Mouse (Mus musculus) heart, adult 2 months (tissue): ENCODE data around the gene Kank1. TPM values are rescaled to one million over a fixed set of nuclear protein-coding genes. Genes with fewer than 3 reads are reported as not detected.

ENCODE experiments used
- DNase-seq, 2 experiments: peaks; one replicate each; pipeline ENCODE4 v3.0.0; 2021
- H3K27ac ChIP-seq: fragments of 200-600 bp; 2 replicates; pipeline ENCODE4 v1.8.1; 2022
- H3K27me3 ChIP-seq: fragments of 200-500 bp; 2 replicates; pipeline ENCODE4 v1.6.1; 2012; ENCODE audit warnings: mild to moderate bottlenecking, low read length, inconsistent platforms, mixed read lengths; ENCODE audit not compliant: control insufficient read depth, insufficient read depth
- H3K36me3 ChIP-seq: fragments of 200-500 bp; 2 replicates; pipeline ENCODE4 v1.6.1; 2012; ENCODE audit warnings: low read length, inconsistent platforms; ENCODE audit not compliant: control insufficient read depth, insufficient read depth
- H3K4me1 ChIP-seq: fragments of 200-500 bp; 2 replicates; pipeline ENCODE4 v1.6.1; 2011; ENCODE audit warnings: low read length; ENCODE audit not compliant: control insufficient read depth, insufficient read depth
- H3K4me3 ChIP-seq: fragments of 200-600 bp; 2 replicates; pipeline ENCODE4 v1.8.1; 2022
- H3K79me2 ChIP-seq: fragments of 200-500 bp; replicated peaks from 2 replicates; pipeline ENCODE4 v1.6.1; 2012; ENCODE audit warnings: mild to moderate bottlenecking, inconsistent platforms, low read length, moderate library complexity, mixed read lengths; ENCODE audit not compliant: control insufficient read depth, insufficient read depth
- H3K9ac ChIP-seq: fragments of 200-500 bp; 2 replicates; pipeline ENCODE4 v1.6.1; 2012; ENCODE audit warnings: low read depth, mild to moderate bottlenecking, control low read depth, inconsistent platforms, low read length, mixed read lengths
- CTCF ChIP-seq: fragments of 200-600 bp; IDR thresholded peaks from 2 replicates; pipeline ENCODE4 v1.8.1; 2022; ENCODE audit warnings: antibody characterized with exemption, mild to moderate bottlenecking, moderate library complexity
- EP300 ChIP-seq: fragments of 200-500 bp; IDR thresholded peaks from 2 replicates; pipeline ENCODE4 v1.6.1; 2011; ENCODE audit warnings: low read depth, low read length, control low read depth; ENCODE audit not compliant: insufficient read depth
- POLR2A ChIP-seq: fragments of 200-500 bp; IDR thresholded peaks from 2 replicates; pipeline ENCODE4 v1.6.1; 2011; ENCODE audit warnings: mild to moderate bottlenecking, low read depth, low read length, control low read depth; ENCODE audit not compliant: insufficient read depth
- WGBS: fragments of 180-500 bp; shearing (Covaris S2); methylation state at CpG from one replicate; pipeline ENCODE4 v1.1.7; 2018; 5-methylcytosine and 5-hydroxymethylcytosine counted together
- intact Hi-C: fragments of 180-260 bp; cut with DNase I; formaldehyde crosslinking; loops from one replicate; pipeline ENCODE4 v1.15.1; 2025
- polyA plus RNA-seq: library from polyadenylated mRNA; depleted of rRNA; stranded (reverse); fragments of >200 nt; gene quantifications from 2 replicates; pipeline ENCODE4 v1.2.3, GENCODE M21; 2012
- total RNA-seq, 2 experiments: library from RNA; stranded (reverse); gene quantifications; 2 replicates each; pipeline ENCODE4 v1.2.3; 2021

Gene Kank1
- total and polyA plus RNA-seq, 3 experiments, result 37.2 to 43.9 (median 37.3) TPM

DNA sequence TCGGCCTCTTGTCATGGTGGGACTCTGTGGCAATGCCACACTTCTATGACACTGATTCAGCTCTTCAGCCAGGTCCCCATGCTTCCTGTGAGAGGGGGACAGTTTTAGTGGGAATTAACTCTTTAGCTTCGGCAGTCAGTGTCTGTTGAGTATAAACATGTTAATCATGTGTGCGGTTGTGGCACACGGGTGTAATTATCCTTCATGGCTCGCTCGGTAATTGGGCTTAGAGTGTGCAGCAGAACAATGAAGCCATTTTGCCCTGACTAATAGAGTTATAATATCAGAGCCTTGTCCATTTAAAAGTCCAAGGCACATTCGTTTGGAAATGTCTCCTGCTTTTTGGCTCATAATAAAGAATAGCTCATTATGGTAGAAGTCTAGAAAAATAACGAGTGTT is 164.7 kb downstream of the Kank1 start:
- DNase-seq, result no peak
- 89% methylated on average over 8 of the region's 8 CpGs for WGBS
- peaks cover 12% of the 10 kb centered on the region for H3K4me1 ChIP-seq
- H3K36me3 ChIP-seq, result no peaks in the 10 kb centered on the region
- no peaks in the 10 kb centered on the region for H3K79me2 ChIP-seq
- H3K27ac ChIP-seq, result no peak overlapping the region
- H3K4me3 ChIP-seq, result no peak overlapping the region
- no peak overlapping the region for H3K9ac ChIP-seq
- intact Hi-C loops, result loop anchor here (5.0 kb wide), 1 partner anchor 59 kb away; no protein-coding TSS in a partner anchor
- TF ChIP-seq CTCF, result no peak
- TF ChIP-seq POLR2A, result no peak
- TF ChIP-seq EP300, result no peak
- H3K27me3 ChIP-seq, result no peaks in the 10 kb centered on the region

DNA sequence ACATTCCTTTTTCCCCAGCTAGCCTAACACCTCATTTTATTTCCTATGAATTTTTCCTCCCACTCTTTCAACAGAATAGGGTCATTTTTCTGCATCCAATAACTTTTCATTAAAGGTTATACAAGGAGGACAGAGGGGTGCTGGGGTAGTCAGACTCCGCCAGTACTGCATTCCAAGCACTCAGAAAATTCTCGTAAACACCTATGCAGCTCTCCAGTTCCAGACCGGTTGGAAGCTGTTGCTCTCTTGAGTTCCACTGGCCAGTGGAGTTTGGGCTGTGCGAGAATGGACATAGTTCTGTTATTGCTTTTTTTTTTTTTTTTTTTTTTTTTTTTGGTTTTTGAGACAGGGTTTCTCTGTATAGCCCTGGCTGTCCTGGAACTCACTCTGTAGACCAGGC is 167.4 kb downstream of the Kank1 start:
- DNase-seq, result no peak
- Histone ChIP-seq H3K27me3 (no peaks in the 10 kb centered on the region), H3K79me2 (no peaks in the 10 kb centered on the region), H3K36me3 (no peaks in the 10 kb centered on the region), H3K4me1 (peaks cover 13% of the 10 kb centered on the region), H3K27ac (no peak overlapping the region), H3K4me3 (no peak overlapping the region), H3K9ac (no peak overlapping the region)
- 76% methylated on average over 4 of the region's 4 CpGs for WGBS
- intact Hi-C loops, result loop anchor here (5.0 kb wide), 1 partner anchor 62 kb away; no protein-coding TSS in a partner anchor
- TF ChIP-seq POLR2A (no peak), EP300 (no peak), CTCF (no peak)

DNA sequence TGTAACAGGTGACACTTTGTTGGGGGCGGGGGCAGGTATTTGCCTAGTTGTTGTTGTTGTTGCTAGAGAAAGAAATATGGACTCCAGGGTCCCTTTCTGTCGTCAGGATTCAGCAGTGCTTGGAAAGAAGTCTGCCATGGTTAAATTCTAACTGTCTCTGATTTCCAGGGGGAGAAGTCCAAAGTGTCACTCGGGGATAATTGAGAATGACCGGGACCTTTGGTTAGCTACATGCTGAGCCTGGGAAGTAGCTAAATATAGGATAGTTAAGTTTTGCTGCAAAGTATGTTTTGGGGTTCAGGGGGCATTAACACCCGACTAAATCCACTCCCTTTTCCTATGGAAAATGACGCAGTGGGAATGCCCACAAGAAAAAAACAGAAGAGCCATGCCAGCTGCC is 169.2 kb downstream of the Kank1 start:
- intact Hi-C loops, result no loop called here
- TF ChIP-seq POLR2A (no peak), EP300 (no peak), CTCF (no peak)
- peak overlapping the region; percentile 61 for H3K4me3 ChIP-seq
- WGBS, result 39% methylated on average over 6 of the region's 6 CpGs
- no peaks in the 10 kb centered on the region for H3K36me3 ChIP-seq
- H3K27ac ChIP-seq, result peak overlapping the region; percentile 93
- H3K79me2 ChIP-seq, result no peaks in the 10 kb centered on the region
- H3K27me3 ChIP-seq, result no peaks in the 10 kb centered on the region
- DNase-seq, result no peak
- H3K4me1 ChIP-seq, result peaks cover 4% of the 10 kb centered on the region
- peak overlapping the region; percentile 76; the same call in 1 of the 2 replicates for H3K9ac ChIP-seq

DNA sequence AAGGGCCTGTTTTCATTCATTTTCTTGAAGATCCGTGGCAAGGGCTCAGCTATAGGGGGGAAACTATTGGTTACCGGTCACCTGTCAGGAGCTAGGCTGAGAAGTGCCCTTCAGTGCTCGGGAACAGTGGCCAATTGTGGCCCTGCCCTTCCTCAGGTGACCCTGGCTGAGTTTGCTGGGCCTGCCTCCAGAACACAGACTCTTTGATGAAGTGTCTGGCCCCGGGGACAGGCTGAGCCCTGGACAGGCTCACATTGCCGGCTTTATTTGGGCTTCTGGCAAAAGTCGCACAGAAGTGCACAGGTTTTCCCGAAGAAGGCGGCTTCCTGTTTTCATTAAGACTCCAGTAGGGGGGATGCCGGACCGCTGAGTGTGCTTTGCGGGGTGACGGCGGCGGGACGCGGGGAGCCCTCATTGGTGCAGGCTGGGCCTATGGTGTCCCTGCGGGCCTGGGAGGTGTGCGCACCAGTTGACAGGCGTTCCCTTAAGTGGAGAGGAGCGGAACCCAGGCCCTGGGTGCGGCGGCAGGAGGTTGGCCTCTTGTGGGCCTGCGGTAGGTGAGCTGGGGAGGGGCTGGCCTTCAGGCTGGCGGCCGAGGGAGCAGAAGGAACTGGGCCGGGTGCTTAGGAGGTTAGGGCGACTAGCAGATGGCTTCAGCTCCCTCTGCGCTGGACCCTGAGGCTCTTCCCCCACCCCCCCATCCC is 169.9 kb downstream of the Kank1 start:
- H3K27ac ChIP-seq, result peak overlapping the region; percentile 93
- WGBS, result 1% methylated on average over 28 of the region's 28 CpGs
- peaks cover 4% of the 10 kb centered on the region for H3K4me1 ChIP-seq
- TF ChIP-seq CTCF, result peak; percentile 41
- peak; percentile 68; the same call in 1 of the 2 replicates for TF ChIP-seq POLR2A
- no peak; the same call in 1 of the 2 replicates for TF ChIP-seq EP300
- intact Hi-C loops, result no loop called here
- peak overlapping the region; percentile 76 for H3K9ac ChIP-seq
- peak; percentile 81 to 87 for DNase-seq
- H3K79me2 ChIP-seq, result no peaks in the 10 kb centered on the region
- no peaks in the 10 kb centered on the region for H3K27me3 ChIP-seq
- peaks cover 1% of the 10 kb centered on the region; the same call in 1 of the 2 replicates for H3K36me3 ChIP-seq
- peak overlapping the region; percentile 61 for H3K4me3 ChIP-seq

DNA sequence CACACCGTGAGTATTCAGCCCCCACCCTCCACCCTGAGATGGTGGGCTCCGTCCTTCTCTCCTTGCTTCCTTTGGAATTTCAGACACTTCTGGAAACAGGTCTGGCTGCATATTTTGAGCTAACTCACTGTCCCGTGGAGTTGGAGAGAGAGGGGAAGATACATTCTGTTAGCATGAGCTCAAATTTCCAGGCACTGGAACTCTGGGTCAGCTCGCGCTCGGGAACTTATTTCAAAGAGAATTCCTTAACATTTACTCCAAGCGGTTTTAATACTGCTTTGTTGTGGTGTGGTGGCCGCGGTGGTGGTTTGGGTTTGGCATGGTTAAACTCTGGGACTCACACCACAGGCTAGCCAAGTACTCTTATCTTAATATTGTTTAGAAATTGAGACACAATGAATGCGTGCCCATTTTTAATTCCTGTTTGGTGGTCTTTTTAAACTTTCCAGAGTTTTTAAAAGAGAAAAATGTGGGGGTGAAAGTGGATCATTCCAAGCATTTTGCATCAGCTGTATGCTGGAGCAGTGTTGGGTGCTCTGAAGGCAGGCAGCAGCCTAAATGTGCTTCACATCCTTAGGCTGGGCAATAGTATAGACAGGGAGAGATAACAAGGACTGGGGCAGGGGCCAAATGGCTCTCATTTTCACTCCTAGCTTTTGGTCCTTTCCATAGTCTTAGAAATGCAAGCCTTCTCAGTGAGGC is 170.6 kb downstream of the Kank1 start:
- Histone ChIP-seq H3K79me2 (no peaks in the 10 kb centered on the region), H3K4me3 (peak overlapping the region; percentile 61), H3K36me3 (peaks cover 4% of the 10 kb centered on the region; the same call in 1 of the 2 replicates), H3K9ac (peak overlapping the region; percentile 76), H3K4me1 (peaks cover 4% of the 10 kb centered on the region; the same call in 1 of the 2 replicates), H3K27ac (peak overlapping the region; percentile 93), H3K27me3 (no peaks in the 10 kb centered on the region)
- DNase-seq, result no peak
- TF ChIP-seq EP300, result no peak
- no peak for TF ChIP-seq CTCF
- TF ChIP-seq POLR2A, result no peak
- intact Hi-C loops, result no loop called here
- WGBS, result 5% methylated on average over 10 of the region's 10 CpGs

DNA sequence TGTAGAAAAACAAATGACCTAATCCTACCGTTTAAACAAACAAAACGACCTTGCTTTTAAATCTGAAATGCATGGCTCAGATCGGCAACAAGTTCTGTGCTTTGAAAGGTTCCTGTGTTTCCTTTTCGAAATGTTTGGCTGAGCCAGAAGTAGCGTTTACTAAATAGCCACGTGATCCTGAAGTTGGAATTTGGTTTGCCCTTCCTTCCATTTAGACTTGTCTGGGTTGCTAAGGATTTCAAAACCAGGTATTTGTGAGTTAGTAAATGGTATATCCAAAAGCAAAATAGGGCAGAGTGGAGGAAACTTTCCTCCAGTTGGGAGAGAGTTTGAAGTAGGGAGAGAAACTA is 171.1 kb downstream of the Kank1 start:
- intact Hi-C loops, result no loop called here
- Histone ChIP-seq H3K9ac (peak overlapping the region; percentile 76), H3K36me3 (peaks cover 4% of the 10 kb centered on the region; the same call in 1 of the 2 replicates), H3K79me2 (no peaks in the 10 kb centered on the region), H3K27me3 (no peaks in the 10 kb centered on the region), H3K4me3 (peak overlapping the region; percentile 61), H3K27ac (peak overlapping the region; percentile 93), H3K4me1 (peaks cover 6% of the 10 kb centered on the region; the same call in 1 of the 2 replicates)
- TF ChIP-seq POLR2A, result 0 out of 2 replicates have a peak, but pooled peaks have one; percentile 29
- TF ChIP-seq EP300, result no peak
- no peak for TF ChIP-seq CTCF
- DNase-seq, result no peak
- WGBS, result 6% methylated on average over 6 of the region's 6 CpGs
